Mouse (Mus musculus) cerebellum, adult 2 months (tissue): ENCODE measurements around the gene Cdr2l. TPM values are rescaled to one million over a fixed set of nuclear protein-coding genes. Genes with fewer than 3 reads are reported as not detected.
A peak's percentile ranks its signal among the peaks of the same experiment; 100 is the strongest.

Experiments
- DNase-seq, 2 experiments: peaks; one replicate each; pipeline ENCODE4 v3.0.0; 2021
- H3K27ac ChIP-seq: fragments of 200-500 bp; 2 replicates; pipeline ENCODE4 v1.5.1; 2012; ENCODE audit warnings: low read length, control low read depth, inconsistent platforms; ENCODE audit not compliant: insufficient read depth
- H3K27me3 ChIP-seq: fragments of 200-500 bp; 2 replicates; pipeline ENCODE4 v1.6.1; 2012; ENCODE audit warnings: inconsistent platforms, mild to moderate bottlenecking, low read length, moderate library complexity; ENCODE audit not compliant: control insufficient read depth, insufficient read depth
- H3K4me1 ChIP-seq: fragments of 200-500 bp; 2 replicates; pipeline ENCODE4 v1.6.1; 2011; ENCODE audit warnings: low read length; ENCODE audit not compliant: control insufficient read depth, insufficient read depth
- H3K4me3 ChIP-seq: fragments of 200-500 bp; replicated peaks from 2 replicates; pipeline ENCODE3; 2011; ENCODE audit warnings: mild to moderate bottlenecking, low read depth, low read length, control low read depth; ENCODE audit not compliant: insufficient read depth
- CTCF ChIP-seq: fragments of 200-500 bp; IDR thresholded peaks from 2 replicates; pipeline ENCODE4 v1.5.1; 2011; ENCODE audit warnings: low read depth, mild to moderate bottlenecking, control low read depth, low read length, moderate library complexity, borderline replicate concordance; ENCODE audit not compliant: insufficient read depth
- POLR2A ChIP-seq: fragments of 200-500 bp; IDR thresholded peaks from 2 replicates; pipeline ENCODE4 v1.6.1; 2011; ENCODE audit warnings: low read length, control low read depth, borderline replicate concordance; ENCODE audit not compliant: insufficient read depth
- WGBS: fragments of 180-500 bp; shearing (Covaris S2); methylation state at CpG from one replicate; pipeline ENCODE4 v1.1.7; 2018; 5-methylcytosine and 5-hydroxymethylcytosine counted together
- polyA plus RNA-seq: library from polyadenylated mRNA; depleted of rRNA; stranded (reverse); fragments of >200 nt; gene quantifications from 2 replicates; pipeline ENCODE4 v1.2.3, GENCODE M21; 2012

Cdr2l gene
- polyA plus RNA-seq, 1 experiment = 54.3 TPM

DNA sequence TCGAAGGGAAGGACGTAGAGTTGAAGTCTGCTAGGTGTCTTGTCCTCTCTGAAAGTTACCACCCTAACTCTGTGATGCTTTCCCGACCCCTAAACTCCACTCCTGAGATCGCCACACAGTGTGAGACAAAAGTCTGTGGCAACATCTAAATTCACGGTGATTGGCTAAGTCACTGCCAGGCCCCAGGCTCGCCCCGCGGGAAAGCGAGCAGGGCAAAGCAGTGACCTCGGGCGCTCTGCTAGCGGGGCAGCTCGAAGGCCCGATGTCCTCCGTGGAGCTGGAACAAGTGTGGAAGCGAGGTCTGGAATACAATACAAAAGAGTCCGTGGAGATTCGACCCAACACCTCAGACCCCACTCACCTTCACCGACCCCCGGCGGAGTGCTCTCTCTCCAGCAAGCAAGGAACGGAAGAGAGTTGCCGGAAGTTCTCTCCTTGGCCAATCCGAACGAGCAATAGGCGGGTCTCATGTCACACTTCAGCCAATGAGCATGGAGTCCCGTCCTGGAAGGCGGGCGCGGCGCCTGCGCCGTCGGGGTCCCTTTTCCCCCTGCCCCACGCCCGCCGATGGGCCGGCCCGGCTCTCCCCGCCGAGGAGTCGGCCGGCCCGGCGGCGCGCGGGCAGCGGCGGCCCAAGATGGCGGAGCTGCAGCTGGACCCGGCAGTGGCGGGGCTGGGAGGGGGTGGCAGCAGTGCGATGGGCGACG lies 38.0 kb downstream of the Cdr2l start, which contains the start of the genes Atp5h and Kctd2:
Gene Atp5h (minus strand): TSS at position 432 of the 707 bp plus-strand sequence.
Gene Kctd2 (plus strand): TSS at position 598 of the 707 bp plus-strand sequence.
- no peaks in the 10 kb centered on the region for H3K27me3 ChIP-seq
- 1% methylated on average over 55 of the region's 56 CpGs for WGBS
- TF ChIP-seq POLR2A = peak; percentile 90
- no peak for TF ChIP-seq CTCF
- DNase-seq = peak; percentile 95 to 98
- peak within 1 kb of the TSS; percentile 77 for H3K27ac ChIP-seq
- H3K4me3 ChIP-seq = peak within 1 kb of the TSS; percentile 91
- H3K4me1 ChIP-seq = peaks cover 4% of the 10 kb centered on the region; the same call in 1 of the 2 replicates

DNA sequence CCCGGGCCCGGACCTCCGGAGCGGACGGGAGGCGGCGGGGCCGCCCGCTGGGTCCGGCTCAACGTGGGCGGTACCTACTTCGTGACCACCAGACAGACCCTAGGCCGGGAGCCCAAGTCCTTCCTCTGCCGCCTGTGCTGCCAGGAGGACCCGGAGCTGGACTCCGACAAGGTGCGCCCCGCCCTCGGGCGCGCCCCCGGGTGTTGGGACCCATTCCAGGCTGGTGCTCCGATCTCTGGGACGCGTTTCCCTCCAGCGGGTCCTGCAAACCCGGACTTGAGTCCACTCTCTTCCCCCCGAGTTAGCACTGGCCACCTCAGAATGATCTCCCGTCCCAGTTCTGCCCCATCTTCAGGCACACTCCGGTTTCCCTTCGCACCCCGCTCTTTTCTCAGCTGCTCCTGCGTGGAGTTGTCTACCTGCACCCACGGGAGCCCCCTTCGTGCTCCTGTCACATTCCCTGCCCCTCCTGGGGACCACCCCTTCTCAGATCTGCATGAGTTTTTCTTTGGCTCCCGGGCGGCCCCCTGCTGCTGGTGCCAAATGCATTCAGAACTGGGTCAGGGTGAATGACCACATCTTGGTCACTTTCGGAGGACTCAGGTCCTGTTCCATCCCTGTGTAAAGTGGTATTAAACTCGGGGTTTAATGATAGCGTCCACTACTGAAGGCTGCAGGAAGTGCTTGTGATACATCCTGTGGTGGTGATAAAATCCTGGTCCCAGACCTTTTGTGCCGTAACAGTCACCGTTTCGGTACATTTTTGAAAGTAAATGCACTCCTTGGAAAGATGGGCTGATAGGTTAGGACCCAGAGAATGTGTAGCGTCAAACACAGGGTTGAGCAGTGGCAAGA lies 38.8 kb downstream of the Cdr2l start:
- peak overlapping the region; percentile 70 for H3K27ac ChIP-seq
- no peaks in the 10 kb centered on the region for H3K27me3 ChIP-seq
- under 1% methylated on average over 45 of the region's 45 CpGs for WGBS
- DNase-seq = peak; percentile 71 to 78
- TF ChIP-seq CTCF (no peak), POLR2A (no peak)
- H3K4me1 ChIP-seq = peaks cover 4% of the 10 kb centered on the region; the same call in 1 of the 2 replicates
- H3K4me3 ChIP-seq = peak overlapping the region; percentile 64

DNA sequence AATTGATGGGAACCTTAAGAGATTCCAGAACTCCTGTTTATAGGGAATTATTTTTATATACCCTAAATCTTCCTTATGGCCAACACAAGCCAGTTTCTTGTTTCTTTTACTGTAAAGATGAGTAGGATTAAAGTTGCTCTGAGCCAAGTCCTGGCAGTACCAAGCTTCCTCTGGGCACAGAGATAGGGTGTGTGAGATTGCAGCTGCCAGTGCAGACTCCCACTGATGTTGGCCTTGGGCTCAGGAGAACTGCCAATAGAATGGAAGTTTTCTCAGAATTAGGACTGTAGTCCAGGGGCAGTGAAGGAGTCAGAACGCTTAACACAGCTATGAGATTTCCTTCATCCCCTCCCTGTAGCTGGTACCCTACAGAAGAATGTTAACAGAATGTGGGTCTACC lies 39.6 kb downstream of the Cdr2l start:
- TF ChIP-seq POLR2A = no peak
- no peak for TF ChIP-seq CTCF
- 0% methylated on average over 1 of the region's 1 CpGs for WGBS
- H3K27ac ChIP-seq = no peak overlapping the region
- H3K27me3 ChIP-seq = no peaks in the 10 kb centered on the region
- H3K4me1 ChIP-seq = peaks cover 4% of the 10 kb centered on the region; the same call in 1 of the 2 replicates
- peak overlapping the region; percentile 64 for H3K4me3 ChIP-seq
- peak in 1 of 2 experiments; percentile 21 for DNase-seq

DNA sequence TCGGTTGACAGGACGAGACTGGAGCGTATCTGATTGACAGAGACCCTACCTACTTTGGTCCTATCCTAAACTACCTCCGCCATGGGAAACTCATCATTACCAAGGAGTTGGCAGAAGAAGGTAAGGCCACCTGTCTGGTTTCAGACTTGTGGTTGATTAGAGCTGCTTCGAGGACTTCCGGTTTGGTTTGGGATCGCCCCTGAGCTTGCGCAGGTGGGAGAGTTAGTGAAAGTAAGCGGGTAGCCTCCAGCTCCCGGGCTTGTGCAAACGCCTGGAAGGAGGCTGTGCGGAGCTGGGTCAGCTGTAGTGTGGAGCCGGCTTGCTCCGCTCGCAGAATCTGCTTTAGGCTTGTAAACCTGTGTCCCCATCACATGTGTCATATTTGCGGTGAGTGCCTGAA lies 40.3 kb downstream of the Cdr2l start:
- Histone ChIP-seq H3K4me1 (peaks cover 4% of the 10 kb centered on the region; the same call in 1 of the 2 replicates), H3K27ac (no peak overlapping the region), H3K27me3 (no peaks in the 10 kb centered on the region), H3K4me3 (peak overlapping the region; percentile 20)
- peak in 1 of 2 experiments; percentile 44 for DNase-seq
- no peak for TF ChIP-seq POLR2A
- no peak for TF ChIP-seq CTCF
- WGBS = 77% methylated on average over 16 of the region's 16 CpGs

DNA sequence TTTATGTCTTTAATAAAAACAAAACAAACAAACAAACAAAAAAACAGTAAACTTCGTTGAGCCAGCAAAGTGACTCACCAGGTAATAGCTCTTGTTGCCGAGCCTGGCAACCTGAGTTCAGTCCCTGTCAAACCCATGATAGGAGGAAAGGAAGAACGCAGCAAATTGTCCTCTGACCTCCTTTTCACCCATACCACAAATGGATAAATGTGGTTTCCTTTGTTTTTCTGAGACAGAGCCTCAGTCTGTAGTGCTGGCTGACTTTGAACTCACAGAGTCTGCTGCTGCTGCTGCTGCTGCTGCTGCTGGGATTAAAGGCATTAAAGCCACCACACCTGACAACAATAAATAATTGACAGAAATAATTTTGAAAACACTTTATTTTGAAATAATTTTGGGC lies 41.4 kb downstream of the Cdr2l start:
- Histone ChIP-seq H3K27me3 (no peaks in the 10 kb centered on the region), H3K27ac (no peak overlapping the region), H3K4me1 (peaks cover 13% of the 10 kb centered on the region; the same call in 1 of the 2 replicates), H3K4me3 (no peak overlapping the region)
- TF ChIP-seq CTCF = no peak
- no peak for TF ChIP-seq POLR2A
- DNase-seq = no peak
- WGBS = 78% methylated on average over 3 of the region's 3 CpGs

DNA sequence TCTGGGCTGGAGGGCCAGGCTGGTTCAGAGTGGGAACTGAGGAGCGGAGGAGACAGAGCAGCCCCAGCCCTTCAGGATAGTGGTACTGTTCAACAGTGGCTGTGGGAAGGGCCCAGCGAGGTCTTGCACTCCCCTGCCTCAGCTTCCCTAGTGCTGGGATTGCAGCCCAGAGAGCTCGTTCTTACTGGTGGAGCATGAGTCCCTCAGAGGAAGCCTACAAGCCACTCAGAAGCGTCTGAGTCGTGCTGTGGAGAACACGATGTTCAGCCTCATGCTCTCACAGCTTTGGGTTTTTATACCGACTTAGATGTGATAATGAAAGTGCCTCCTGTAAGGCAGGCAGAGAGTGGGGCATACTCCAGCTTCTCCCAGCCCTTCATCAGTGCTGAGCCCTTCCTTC lies 43.0 kb downstream of the Cdr2l start:
- DNase-seq = no peak
- 86% methylated on average over 7 of the region's 7 CpGs for WGBS
- Histone ChIP-seq H3K27ac (no peak overlapping the region), H3K4me1 (peaks cover 23% of the 10 kb centered on the region), H3K27me3 (no peaks in the 10 kb centered on the region), H3K4me3 (no peak overlapping the region)
- TF ChIP-seq POLR2A = no peak
- no peak for TF ChIP-seq CTCF

DNA sequence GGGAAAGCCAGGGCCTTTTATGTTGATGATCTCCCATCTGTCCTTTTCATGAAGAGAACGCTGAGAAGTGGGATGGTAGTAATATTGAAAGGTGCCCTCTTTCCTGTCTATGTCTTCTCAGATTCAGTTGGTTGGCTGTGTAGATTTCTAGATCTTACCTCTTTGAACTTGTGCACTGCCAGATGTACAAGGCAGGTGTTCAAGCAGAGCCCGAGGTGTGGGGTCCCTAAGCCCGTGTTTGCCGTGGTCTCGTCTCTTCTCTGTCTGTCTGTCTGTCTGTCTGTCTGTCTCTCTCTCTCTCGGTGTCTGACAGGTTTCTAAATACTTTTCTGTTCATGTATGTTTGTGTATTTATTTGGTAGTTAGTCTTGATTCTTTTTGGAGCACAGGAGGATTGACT lies 44.0 kb downstream of the Cdr2l start:
- WGBS = 80% methylated on average over 6 of the region's 6 CpGs
- Histone ChIP-seq H3K27ac (no peak overlapping the region), H3K4me3 (no peak overlapping the region), H3K4me1 (peaks cover 23% of the 10 kb centered on the region), H3K27me3 (no peaks in the 10 kb centered on the region)
- TF ChIP-seq POLR2A (no peak), CTCF (no peak)
- DNase-seq = no peak
